Mouse (Mus musculus): Measurements from ENCODE around the gene Gm20388. TPM values are rescaled to one million over a fixed set of nuclear protein-coding genes. Genes with fewer than 3 reads are reported as not detected.

Gm20388 gene
- polyA plus RNA-seq, 1 experiment from 2014 or later, result 2.5 TPM

DNA sequence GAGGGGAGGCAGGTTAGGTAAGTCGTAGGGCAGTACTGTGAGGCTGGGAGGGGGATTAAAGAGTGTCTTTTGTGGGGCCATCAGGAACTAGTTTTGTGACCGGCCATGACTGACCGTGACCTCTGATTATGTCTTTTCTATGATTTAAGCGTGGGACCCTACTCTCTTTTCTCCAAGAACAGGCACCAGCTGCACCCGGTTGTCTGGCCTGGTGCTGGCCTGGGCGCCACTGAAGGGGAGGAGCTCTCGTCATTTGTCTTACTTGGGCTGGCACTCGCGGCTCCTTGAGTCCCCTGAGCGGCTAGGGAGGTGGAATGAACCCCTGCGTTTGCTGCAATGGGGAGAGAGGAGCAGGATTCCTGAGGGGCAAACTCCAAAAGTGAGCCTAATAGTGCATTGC lies 3442.6 kb downstream of the Gm20388 start:
- Histone ChIP-seq H3K36me3 (no peaks in the 10 kb centered on the region), H3K4me3 (no peak overlapping the region), H3K9me3 (replicated peaks) (no peaks in the 10 kb centered on the region), H3K27me3 (ENCODE audit: low read depth, poor library complexity, severe bottlenecking) (peaks cover 15% of the 10 kb centered on the region; the same call in 1 of the 2 replicates), H3K27ac (no peak overlapping the region), H3K4me1 (peaks cover 17% of the 10 kb centered on the region)
- 49% methylated on average over 11 of the region's 11 CpGs for WGBS
- DNase-seq (ENCODE audit: low spot score), result no peak

GRCm38 (mm10) chr8:123361082-123361739 lies 3450.6 kb downstream of the Gm20388 start:
- 40% methylated on average over 12 of the region's 12 CpGs for WGBS
- H3K27ac ChIP-seq, result no peak overlapping the region
- no peaks in the 10 kb centered on the region for H3K4me1 ChIP-seq
- no peak overlapping the region for H3K4me3 ChIP-seq
- no peaks in the 10 kb centered on the region for H3K36me3 ChIP-seq
- no peaks in the 10 kb centered on the region for H3K9me3 ChIP-seq (replicated peaks)
- H3K27me3 ChIP-seq (ENCODE audit: low read depth, poor library complexity, severe bottlenecking), result no peaks in the 10 kb centered on the region
- DNase-seq (ENCODE audit: low spot score), result peak; percentile 87

DNA sequence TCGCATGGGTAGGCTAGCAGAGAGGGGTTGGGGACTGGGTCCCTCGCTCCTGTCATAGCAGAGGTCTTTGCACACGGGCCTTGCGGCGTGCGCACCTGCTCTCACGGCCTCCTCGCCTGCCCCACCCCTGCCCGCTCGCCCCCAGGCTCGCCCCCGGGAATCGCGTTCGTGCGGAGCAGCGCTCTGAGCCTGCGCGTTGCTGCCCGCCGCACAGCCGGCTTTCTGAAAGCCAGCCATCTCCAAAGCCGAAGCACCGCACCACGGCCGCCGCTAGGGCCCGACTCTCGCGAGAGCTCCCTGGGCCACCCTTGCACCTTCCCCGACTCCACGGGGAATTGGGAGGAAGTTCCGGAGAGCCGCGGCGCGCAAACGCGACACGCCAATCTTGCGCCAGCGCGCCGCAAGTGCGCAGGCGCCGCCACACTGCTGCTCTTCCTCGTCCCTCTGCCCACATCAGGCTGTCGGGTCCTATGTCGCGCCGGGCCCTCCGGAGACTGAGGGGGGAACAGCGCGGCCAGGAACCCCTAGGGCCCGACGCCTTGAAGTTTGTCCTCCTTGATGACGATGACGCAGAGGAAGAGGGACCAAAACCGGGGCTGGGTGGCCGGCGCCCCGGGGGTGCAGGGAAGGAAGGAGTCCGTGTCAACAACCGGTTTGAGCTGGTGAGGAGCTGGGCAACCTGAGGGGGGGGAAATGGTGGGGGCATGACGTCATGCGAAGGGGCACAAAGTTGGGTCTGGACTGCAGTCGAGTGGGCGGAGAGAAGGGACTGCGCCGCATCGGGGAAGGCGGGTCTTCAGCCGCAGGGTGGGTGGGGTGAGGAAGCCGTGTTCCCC lies 3463.0 kb downstream of the Gm20388 start, which contains the start of gene Tcf25:
Gene Tcf25 (plus strand): TSS at position 351 of the 836 bp plus-strand sequence.
- WGBS, result under 1% methylated on average over 75 of the region's 75 CpGs
- Histone ChIP-seq H3K4me1 (peaks cover 18% of the 10 kb centered on the region), H3K27ac (peak within 1 kb of the TSS; percentile 91), H3K9me3 (replicated peaks) (no peaks in the 10 kb centered on the region), H3K4me3 (peak within 1 kb of the TSS; percentile 77), H3K27me3 (ENCODE audit: low read depth, poor library complexity, severe bottlenecking) (no peaks in the 10 kb centered on the region), H3K36me3 (peaks cover 20% of the 10 kb centered on the region)
- peak; percentile 98 for DNase-seq (ENCODE audit: low spot score)

DNA sequence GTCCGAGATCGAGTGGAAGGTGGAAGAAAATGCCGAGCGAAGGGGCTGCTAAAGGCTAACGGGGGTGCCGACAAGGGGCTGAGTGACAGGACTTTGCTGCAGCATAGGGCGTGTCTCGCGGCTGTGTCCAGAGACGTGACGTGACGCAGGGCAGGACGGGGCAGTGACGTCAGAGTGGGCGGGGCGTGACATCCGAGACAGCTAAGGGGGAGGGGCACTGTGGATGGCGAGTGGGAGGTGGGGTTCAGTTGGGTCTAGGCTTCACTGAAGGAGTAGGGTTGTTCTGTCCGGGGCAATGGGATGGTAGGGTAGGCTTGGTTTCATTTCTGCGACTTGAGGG lies 3463.6 kb downstream of the Gm20388 start:
- Histone ChIP-seq H3K4me3 (peak overlapping the region; percentile 77), H3K9me3 (replicated peaks) (no peaks in the 10 kb centered on the region), H3K27ac (peak overlapping the region; percentile 91), H3K27me3 (ENCODE audit: low read depth, poor library complexity, severe bottlenecking) (no peaks in the 10 kb centered on the region), H3K36me3 (peaks cover 20% of the 10 kb centered on the region), H3K4me1 (peaks cover 18% of the 10 kb centered on the region)
- peak; percentile 99 for DNase-seq (ENCODE audit: low spot score)
- WGBS, result 1% methylated on average over 20 of the region's 20 CpGs

DNA sequence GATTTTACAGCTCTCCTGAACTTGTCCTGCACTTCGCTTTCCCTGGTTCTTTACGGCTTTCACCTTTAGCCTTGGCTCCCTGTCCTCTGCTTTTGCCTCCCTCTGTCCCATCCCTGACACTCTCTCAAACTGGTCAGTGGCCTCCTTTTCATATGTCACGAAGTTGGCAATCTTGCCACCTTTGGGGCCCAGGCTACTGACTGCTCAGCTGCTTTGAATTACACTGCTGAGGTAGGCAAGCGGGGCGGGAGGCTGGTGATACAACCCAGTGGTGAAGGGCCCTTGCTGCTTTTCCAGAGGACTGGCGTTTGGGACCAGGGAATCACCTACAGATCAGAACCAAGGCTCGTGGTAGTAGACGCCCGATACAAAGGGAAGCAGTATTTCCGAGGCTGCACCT lies 3465.1 kb downstream of the Gm20388 start:
- H3K9me3 ChIP-seq (replicated peaks), result no peaks in the 10 kb centered on the region
- peaks cover 20% of the 10 kb centered on the region for H3K36me3 ChIP-seq
- WGBS, result 88% methylated on average over 10 of the region's 10 CpGs

GRCm38 (mm10) chr8:123376106-123376505 lies 3465.5 kb downstream of the Gm20388 start:
- Histone ChIP-seq H3K36me3 (peaks cover 22% of the 10 kb centered on the region), H3K4me1 (peaks cover 18% of the 10 kb centered on the region), H3K4me3 (no peak overlapping the region), H3K27ac (no peak overlapping the region), H3K9me3 (replicated peaks) (no peaks in the 10 kb centered on the region), H3K27me3 (ENCODE audit: low read depth, poor library complexity, severe bottlenecking) (no peaks in the 10 kb centered on the region)
- WGBS, result 72% methylated on average over 8 of the region's 8 CpGs
- DNase-seq (ENCODE audit: low spot score), result no peak

More for the DNA sequence above, 3465.1 kb downstream of the Gm20388 start:
- H3K4me3 ChIP-seq, result no peak overlapping the region; the same call in 1 of the 2 replicates
- no peak overlapping the region for H3K27ac ChIP-seq
- H3K4me1 ChIP-seq, result peaks cover 18% of the 10 kb centered on the region
- H3K27me3 ChIP-seq (ENCODE audit: low read depth, poor library complexity, severe bottlenecking), result no peaks in the 10 kb centered on the region
- no peak for DNase-seq (ENCODE audit: low spot score)

DNA sequence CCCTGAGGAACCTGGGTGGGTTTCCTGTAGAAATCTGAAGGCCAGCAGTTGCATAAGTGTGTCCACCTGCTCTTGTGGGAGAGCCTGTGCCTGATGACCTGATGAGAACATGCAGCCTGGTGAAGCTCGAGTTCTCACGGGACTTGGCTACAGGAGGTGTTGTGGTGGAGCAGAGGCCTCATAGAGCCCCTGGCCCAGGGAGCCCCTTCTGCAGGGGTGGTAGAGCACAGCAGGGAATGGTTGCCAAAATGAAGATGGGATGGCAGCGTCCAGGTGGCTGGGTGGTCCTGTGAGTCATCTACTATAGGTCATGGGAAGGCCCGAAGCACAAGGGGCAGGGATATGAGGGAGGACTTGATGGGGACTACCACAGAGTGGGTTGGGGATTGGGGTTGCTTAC lies 3471.1 kb downstream of the Gm20388 start:
- Histone ChIP-seq H3K9me3 (replicated peaks) (no peaks in the 10 kb centered on the region), H3K27me3 (ENCODE audit: low read depth, poor library complexity, severe bottlenecking) (no peaks in the 10 kb centered on the region), H3K4me1 (no peaks in the 10 kb centered on the region), H3K27ac (no peak overlapping the region), H3K4me3 (no peak overlapping the region), H3K36me3 (peaks cover 68% of the 10 kb centered on the region)
- WGBS, result 90% methylated on average over 4 of the region's 4 CpGs
- DNase-seq (ENCODE audit: low spot score), result no peak

GRCm38 (mm10) chr8:123382516-123382915 lies 3471.9 kb downstream of the Gm20388 start:
- Histone ChIP-seq H3K4me1 (no peaks in the 10 kb centered on the region), H3K9me3 (replicated peaks) (no peaks in the 10 kb centered on the region), H3K27me3 (ENCODE audit: low read depth, poor library complexity, severe bottlenecking) (no peaks in the 10 kb centered on the region), H3K4me3 (no peak overlapping the region), H3K36me3 (peaks cover 71% of the 10 kb centered on the region), H3K27ac (no peak overlapping the region)
- WGBS, result 95% methylated on average over 8 of the region's 8 CpGs
- no peak for DNase-seq (ENCODE audit: low spot score)

GRCm38 (mm10) chr8:123384883-123385540 lies 3474.4 kb downstream of the Gm20388 start:
- Histone ChIP-seq H3K27ac (no peak overlapping the region), H3K4me3 (no peak overlapping the region), H3K36me3 (peaks cover 90% of the 10 kb centered on the region), H3K4me1 (no peaks in the 10 kb centered on the region), H3K27me3 (ENCODE audit: low read depth, poor library complexity, severe bottlenecking) (no peaks in the 10 kb centered on the region), H3K9me3 (replicated peaks) (no peaks in the 10 kb centered on the region)
- peak; percentile 50 for DNase-seq (ENCODE audit: low spot score)
- 73% methylated on average over 9 of the region's 9 CpGs for WGBS

- Histone ChIP-seq H3K4me3 (no peak overlapping the region), H3K4me1 (no peaks in the 10 kb centered on the region), H3K27ac (no peak overlapping the region), H3K9me3 (replicated peaks) (no peaks in the 10 kb centered on the region), H3K27me3 (ENCODE audit: low read depth, poor library complexity, severe bottlenecking) (no peaks in the 10 kb centered on the region), H3K36me3 (peaks cover 100% of the 10 kb centered on the region)
- WGBS, result 81% methylated on average over 3 of the region's 3 CpGs
- DNase-seq (ENCODE audit: low spot score), result no peak
These were observed 3476.4 kb downstream of the Gm20388 start for GRCm38 (mm10) chr8:123387041-123387440.

- DNase-seq (ENCODE audit: low spot score), result no peak
- Histone ChIP-seq H3K36me3 (peaks cover 99% of the 10 kb centered on the region), H3K4me1 (no peaks in the 10 kb centered on the region), H3K27ac (no peak overlapping the region), H3K9me3 (replicated peaks) (no peaks in the 10 kb centered on the region), H3K27me3 (ENCODE audit: low read depth, poor library complexity, severe bottlenecking) (no peaks in the 10 kb centered on the region), H3K4me3 (no peak overlapping the region)
- WGBS, result 92% methylated on average over 8 of the region's 8 CpGs
These were observed 3477.2 kb downstream of the Gm20388 start for GRCm38 (mm10) chr8:123387801-123388200.

- DNase-seq (ENCODE audit: low spot score), result no peak
These were observed 3478.4 kb downstream of the Gm20388 start for GRCm38 (mm10) chr8:123389026-123389425.

GRCm38 (mm10) chr8:123398308-123398707 lies 3487.7 kb downstream of the Gm20388 start:
- H3K9me3 ChIP-seq (replicated peaks), result no peaks in the 10 kb centered on the region
- H3K36me3 ChIP-seq, result peaks cover 100% of the 10 kb centered on the region
- no peak overlapping the region for H3K27ac ChIP-seq
- no peak overlapping the region for H3K4me3 ChIP-seq
- WGBS, result 94% methylated on average over 13 of the region's 13 CpGs
- DNase-seq (ENCODE audit: low spot score), result no peak
- no peaks in the 10 kb centered on the region for H3K27me3 ChIP-seq (ENCODE audit: low read depth, poor library complexity, severe bottlenecking)
- H3K4me1 ChIP-seq, result no peaks in the 10 kb centered on the region

More at GRCm38 (mm10) chr8:123389026-123389425, 3478.4 kb downstream of the Gm20388 start:
- H3K27ac ChIP-seq, result no peak overlapping the region
- H3K4me1 ChIP-seq, result no peaks in the 10 kb centered on the region
- peaks cover 99% of the 10 kb centered on the region for H3K36me3 ChIP-seq
- H3K27me3 ChIP-seq (ENCODE audit: low read depth, poor library complexity, severe bottlenecking), result no peaks in the 10 kb centered on the region
- no peak overlapping the region for H3K4me3 ChIP-seq
- no peaks in the 10 kb centered on the region for H3K9me3 ChIP-seq (replicated peaks)
- 99% methylated on average over 7 of the region's 7 CpGs for WGBS
